Mouse (Mus musculus) CH12.LX (cell line): ENCODE results near the gene Bcl11a. TPM values are rescaled to one million over a fixed set of nuclear protein-coding genes. Genes with fewer than 3 reads are reported as not detected.

Source experiments
- DNase-seq: peaks from one replicate; pipeline ENCODE4 v3.0.0-alpha.2; 2013; ENCODE audit errors: extremely low read depth
- H3K27ac ChIP-seq: 2 replicates; pipeline ENCODE4 v1.5.1; 2012; ENCODE audit warnings: low read depth, mild to moderate bottlenecking, control low read depth, moderate library complexity; ENCODE audit not compliant: insufficient read depth
- H3K27me3 ChIP-seq: replicated peaks from 2 replicates; pipeline ENCODE3; 2012; ENCODE audit warnings: inconsistent platforms
- H3K36me3 ChIP-seq, 2 experiments: replicated peaks in 1 of 2; 2 replicates each; pipeline versions ENCODE3 to v1.6.1; 2012; ENCODE audit warnings: inconsistent platforms in 1 of 2, low read length in 1 of 2, mild to moderate bottlenecking in 1 of 2, mixed read lengths in 1 of 2, moderate library complexity in 1 of 2; ENCODE audit not compliant: control insufficient read depth in 1 of 2, insufficient read depth in 1 of 2
- H3K4me1 ChIP-seq, 2 experiments: 2 replicates each; pipeline ENCODE4 v1.6.1; 2012; ENCODE audit warnings: inconsistent platforms in 1 of 2, moderate library complexity in 1 of 2; ENCODE audit not compliant: insufficient read depth in 2 of 2, control insufficient read depth in 1 of 2
- H3K4me2 ChIP-seq: 2 replicates; pipeline ENCODE4 v1.6.1; 2012; ENCODE audit warnings: low read depth, mild to moderate bottlenecking, control low read depth; ENCODE audit not compliant: poor library complexity, insufficient read depth, severe bottlenecking
- H3K4me3 ChIP-seq, 3 experiments: fragments of 150-350 bp in 1 of 3; sonication (generic) in 1 of 3; replicated peaks in 1 of 3; 2 replicates each; pipeline versions ENCODE3 to v1.5.1; 2011 to 2012; ENCODE audit warnings: low read depth in 2 of 3, low read length in 2 of 3, mild to moderate bottlenecking in 2 of 3, moderate library complexity in 2 of 3, control low read depth in 1 of 3, improper control_type of control experiment in 1 of 3, inconsistent platforms in 1 of 3, mixed read lengths in 1 of 3; ENCODE audit not compliant: poor library complexity in 1 of 3
- H3K79me2 ChIP-seq: replicated peaks from 2 replicates; pipeline ENCODE4 v1.6.1; 2012; ENCODE audit warnings: mild to moderate bottlenecking, moderate library complexity; ENCODE audit not compliant: control insufficient read depth, poor library complexity, insufficient read depth, severe bottlenecking; ENCODE audit errors: extremely low read depth
- H3K9ac ChIP-seq: 2 replicates; pipeline ENCODE4 v1.6.1; 2012; ENCODE audit warnings: low read depth, mild to moderate bottlenecking, control low read depth, moderate library complexity; ENCODE audit not compliant: insufficient read depth
- H3K9me3 ChIP-seq: replicated peaks from 2 replicates; pipeline ENCODE3; 2012; ENCODE audit warnings: low read length, inconsistent platforms, mixed read lengths
- CHD1 ChIP-seq: IDR thresholded peaks from 2 replicates; pipeline ENCODE4 v1.6.1; 2012; ENCODE audit warnings: low read depth, low read length, improper control_type of control experiment, inconsistent platforms
- CTCF ChIP-seq, 2 experiments: IDR thresholded peaks in 1 of 2; conservative IDR thresholded peaks in 1 of 2; 2 replicates each; pipeline ENCODE4 v1.5.1; 2011 to 2012; ENCODE audit warnings: low read depth in 2 of 2, low read length in 2 of 2, improper control_type of control experiment in 1 of 2, inconsistent platforms in 1 of 2, mild to moderate bottlenecking in 1 of 2, moderate library complexity in 1 of 2
- ELF1 ChIP-seq: IDR thresholded peaks from 2 replicates; pipeline ENCODE4 v1.6.1; 2014; ENCODE audit warnings: low read depth, mild to moderate bottlenecking, inconsistent platforms, low read length, improper control_type of control experiment
- ETS1 ChIP-seq: conservative IDR thresholded peaks from 2 replicates; pipeline ENCODE4 v1.6.1; 2012; ENCODE audit warnings: low read depth, mild to moderate bottlenecking, inconsistent platforms, low read length, improper control_type of control experiment, moderate library complexity
- GABPA ChIP-seq: IDR thresholded peaks from 2 replicates; pipeline ENCODE4 v1.6.1; 2012; ENCODE audit warnings: low read depth, low read length, improper control_type of control experiment, inconsistent platforms; ENCODE audit not compliant: insufficient replicate concordance
- HCFC1 ChIP-seq: IDR thresholded peaks from 2 replicates; pipeline ENCODE4 v1.6.1; 2012; ENCODE audit warnings: low read depth, mild to moderate bottlenecking, inconsistent platforms, low read length, improper control_type of control experiment
- IRF4 ChIP-seq: IDR thresholded peaks from 2 replicates; pipeline ENCODE4 v1.6.1; 2014; ENCODE audit warnings: low read depth, mild to moderate bottlenecking, inconsistent platforms, low read length, improper control_type of control experiment
- JUN ChIP-seq: IDR thresholded peaks from 2 replicates; pipeline ENCODE4 v1.6.1; 2011; ENCODE audit warnings: low read depth, mild to moderate bottlenecking, low read length, improper control_type of control experiment, moderate library complexity; ENCODE audit not compliant: insufficient read depth
- JUND ChIP-seq: conservative IDR thresholded peaks from 2 replicates; pipeline ENCODE4 v1.6.1; 2011; ENCODE audit warnings: low read depth, low read length, improper control_type of control experiment
- MAFK ChIP-seq: IDR thresholded peaks from 2 replicates; pipeline ENCODE4 v1.6.1; 2011; ENCODE audit warnings: low read length, improper control_type of control experiment; ENCODE audit not compliant: insufficient replicate concordance
- MAX ChIP-seq: IDR thresholded peaks from 2 replicates; pipeline ENCODE4 v1.6.1; 2011; ENCODE audit warnings: low read length, improper control_type of control experiment
- MEF2A ChIP-seq: IDR thresholded peaks from 2 replicates; pipeline ENCODE4 v1.6.1; 2014; ENCODE audit warnings: low read depth, mild to moderate bottlenecking, inconsistent platforms, low read length, improper control_type of control experiment, borderline replicate concordance
- MYC ChIP-seq: IDR thresholded peaks from 2 replicates; pipeline ENCODE4 v1.6.1; 2011; ENCODE audit warnings: low read depth, mild to moderate bottlenecking, improper control_type of control experiment, low read length
- NELFE ChIP-seq: IDR thresholded peaks from 2 replicates; pipeline ENCODE4 v1.6.1; 2011; ENCODE audit warnings: low read depth, low read length, improper control_type of control experiment
- NRF1 ChIP-seq: IDR thresholded peaks from 2 replicates; pipeline ENCODE4 v1.6.1; 2014; ENCODE audit warnings: low read depth, mild to moderate bottlenecking, inconsistent platforms, low read length, improper control_type of control experiment, moderate library complexity
- PAX5 ChIP-seq: IDR thresholded peaks from 2 replicates; pipeline ENCODE4 v1.6.1; 2012; ENCODE audit warnings: low read length, inconsistent platforms, mixed read lengths
- POLR2A ChIP-seq: IDR thresholded peaks from 2 replicates; pipeline ENCODE4 v1.6.1; 2011; ENCODE audit warnings: low read depth, mild to moderate bottlenecking, improper control_type of control experiment, low read length
- RAD21 ChIP-seq: IDR thresholded peaks from 2 replicates; pipeline ENCODE4 v1.6.1; 2011; ENCODE audit warnings: low read depth, mild to moderate bottlenecking, low read length, improper control_type of control experiment, moderate library complexity
- RCOR1 ChIP-seq: conservative IDR thresholded peaks from 2 replicates; pipeline ENCODE4 v1.6.1; 2012; ENCODE audit warnings: low read depth, mild to moderate bottlenecking, inconsistent platforms, low read length, improper control_type of control experiment
- TCF12 ChIP-seq: IDR thresholded peaks from 2 replicates; pipeline ENCODE4 v1.6.1; 2014; ENCODE audit warnings: low read depth, mild to moderate bottlenecking, inconsistent platforms, low read length, improper control_type of control experiment
- USF1 ChIP-seq: IDR thresholded peaks from 2 replicates; pipeline ENCODE4 v1.6.1; 2014; ENCODE audit warnings: low read depth, mild to moderate bottlenecking, inconsistent platforms, low read length, improper control_type of control experiment
- USF2 ChIP-seq: conservative IDR thresholded peaks from 2 replicates; pipeline ENCODE4 v1.6.1; 2011; ENCODE audit warnings: low read depth, low read length, improper control_type of control experiment
- dilution Hi-C: fragments of 300-500 bp; cut with MboI; formaldehyde crosslinking; loops from 2 replicates; pipeline ENCODE4 v1.14.3; 2020; ENCODE audit warnings: low sequenced_read_pairs; ENCODE audit not compliant: extremely low pct_unique_long_range_greater_than_20kb, extremely low pct_ligation_motif_present
- in situ Hi-C: fragments of 300-500 bp; cut with MboI; formaldehyde crosslinking; loops from 3 replicates; pipeline ENCODE4 v1.14.3; 2019; ENCODE audit warnings: low sequenced_read_pairs, low pct_ligation_motif_present, low pct_unique_long_range_greater_than_20kb, mixed read lengths
- polyA plus RNA-seq: library from polyadenylated mRNA; unstranded; fragments of >175 nt; gene quantifications from 2 replicates; pipeline ENCODE4 v1.2.1, GENCODE M21; 2012; ENCODE audit warnings: low read depth; ENCODE audit not compliant: insufficient read length
- total RNA-seq, 2 experiments: library from RNA; depleted of rRNA; stranded (reverse); fragments of 300-350 nt in 1 of 2; fragments of >200 nt in 1 of 2; gene quantifications; 2 replicates each; pipeline ENCODE4 v1.2.3; 2012 to 2014

Bcl11a gene
- total and polyA plus RNA-seq, 3 experiments: 6.8 to 57.9 (median 13.9) TPM

DNA sequence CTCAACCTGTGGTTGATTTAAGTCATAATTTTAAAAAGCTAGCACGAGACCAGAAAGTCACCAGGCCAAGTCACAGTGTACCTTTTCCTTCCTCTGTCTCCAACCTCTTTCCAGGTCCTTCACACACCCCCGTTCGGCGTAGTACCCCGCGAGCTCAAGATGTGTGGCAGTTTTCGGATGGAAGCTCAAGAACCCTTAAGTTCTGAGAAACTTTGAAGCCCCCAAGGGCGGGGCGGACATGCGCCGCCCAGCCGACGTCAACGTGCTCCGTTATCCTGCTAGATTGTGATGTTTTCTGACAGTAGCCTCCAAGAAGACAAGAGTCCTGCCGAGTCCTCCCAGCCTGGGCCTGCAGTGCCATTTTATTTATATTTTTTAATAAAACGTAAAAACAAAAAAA, 94.7 kb downstream of the Bcl11a start:
- Histone ChIP-seq H3K4me1 (peaks cover 0 to 40% of the 10 kb centered on the region in 2 experiments; a peak in 2 of 4 replicates), H3K27ac (no peak overlapping the region), H3K79me2 (no peaks in the 10 kb centered on the region), H3K9me3 (peaks cover 4% of the 10 kb centered on the region), H3K4me2 (no peak overlapping the region), H3K36me3 (peaks cover 0 to 55% of the 10 kb centered on the region in 2 experiments), H3K4me3 (no peak overlapping the region), H3K9ac (no peak overlapping the region), H3K27me3 (no peaks in the 10 kb centered on the region)
- no peak for DNase-seq
- dilution Hi-C loops: no loop called here
- in situ Hi-C loops: no loop called here
- TF ChIP-seq MAFK (no peak), MEF2A (no peak), IRF4 (no peak), HCFC1 (no peak)

GRCm38 (mm10) chr11:24174161-24174792, 96.4 kb downstream of the Bcl11a start:
- H3K27ac ChIP-seq: no peak overlapping the region
- DNase-seq: no peak
- peaks cover 4% of the 10 kb centered on the region for H3K9me3 ChIP-seq
- no peak overlapping the region for H3K9ac ChIP-seq
- TF ChIP-seq USF1 (no peak), CTCF (conservative IDR thresholded peaks at IDR 0.05 in 1 of 2, IDR thresholded peaks at IDR 0.05 in 1 of 2; ENCODE audit: low read depth in 2 of 2, low read length in 2 of 2) (no peak), POLR2A (no peak), NRF1 (no peak), MAFK (no peak), GABPA (no peak), JUND (no peak), JUN (no peak), RAD21 (no peak), RCOR1 (no peak)
- TF ChIP-seq, all 38 proteins: peak for 0
- no peaks in the 10 kb centered on the region for H3K27me3 ChIP-seq
- no peak overlapping the region for H3K4me2 ChIP-seq
- H3K36me3 ChIP-seq: peaks cover 0 to 43% of the 10 kb centered on the region in 2 experiments
- H3K4me3 ChIP-seq: no peak overlapping the region
- dilution Hi-C loops (no loop called here), in situ Hi-C loops (no loop called here)
- H3K79me2 ChIP-seq: no peaks in the 10 kb centered on the region
- peaks cover 3 to 57% of the 10 kb centered on the region in 2 experiments; a peak in 2 of 4 replicates for H3K4me1 ChIP-seq

GRCm38 (mm10) chr11:24177458-24177857, 99.6 kb downstream of the Bcl11a start:
- DNase-seq: no peak
- Histone ChIP-seq H3K9ac (no peak overlapping the region), H3K27me3 (no peaks in the 10 kb centered on the region), H3K79me2 (no peaks in the 10 kb centered on the region), H3K9me3 (no peaks in the 10 kb centered on the region), H3K4me1 (peaks cover 3 to 47% of the 10 kb centered on the region in 2 experiments; a peak in 2 of 4 replicates), H3K36me3 (peaks cover 0 to 13% of the 10 kb centered on the region in 2 experiments), H3K27ac (no peak overlapping the region), H3K4me3 (no peak overlapping the region), H3K4me2 (no peak overlapping the region)
- dilution Hi-C loops (no loop called here), in situ Hi-C loops (no loop called here)
- TF ChIP-seq CTCF (conservative IDR thresholded peaks at IDR 0.05 in 1 of 2, IDR thresholded peaks at IDR 0.05 in 1 of 2; ENCODE audit: low read depth in 2 of 2, low read length in 2 of 2): no peak
- no peak for TF ChIP-seq POLR2A
- no peak for TF ChIP-seq TCF12
- no peak for TF ChIP-seq CHD1
- TF ChIP-seq NELFE: no peak
- no peak for TF ChIP-seq NRF1
- TF ChIP-seq ETS1: no peak
- no peak for TF ChIP-seq MYC
- no peak for TF ChIP-seq USF2
- TF ChIP-seq MAFK: no peak
- no peak for TF ChIP-seq MAX
- TF ChIP-seq ELF1: no peak
- TF ChIP-seq PAX5: no peak
